Mouse (Mus musculus) midbrain, postnatal 0 days (tissue): Measurements from ENCODE around the gene Fkbp5. TPM values are rescaled to one million over a fixed set of nuclear protein-coding genes. Genes with fewer than 3 reads are reported as not detected.
A peak's percentile ranks its signal among the peaks of the same experiment; 100 is the strongest.

Source experiments
- ATAC-seq: fragments of 200-750 bp; cut with Nextera tagmentation; 2 replicates; pipeline ENCODE4 v1.8.0; 2017; ENCODE audit warnings: moderate number of reproducible peaks, mild to moderate bottlenecking, moderate TSS enrichment, moderate library complexity; ENCODE audit not compliant: low FRiP score
- DNase-seq: peaks from one replicate; pipeline ENCODE4 v3.0.0-alpha.2; 2015; ENCODE audit warnings: low spot score
- H3K27ac ChIP-seq: fragments of 300-500 bp; sonication (generic); 2 replicates; pipeline ENCODE4 v1.5.1; 2014; ENCODE audit warnings: low read depth, mild to moderate bottlenecking, low read length, mixed read lengths
- H3K27me3 ChIP-seq: fragments of 300-500 bp; sonication (generic); 2 replicates; pipeline ENCODE4 v1.6.1; 2014; ENCODE audit warnings: low read length, control low read depth, mixed read lengths; ENCODE audit not compliant: insufficient read depth
- H3K36me3 ChIP-seq: fragments of 300-500 bp; sonication (generic); 2 replicates; pipeline ENCODE4 v1.6.1; 2014; ENCODE audit warnings: low read length, control low read depth, mixed read lengths; ENCODE audit not compliant: insufficient read depth
- H3K4me1 ChIP-seq: fragments of 300-500 bp; sonication (generic); 2 replicates; pipeline ENCODE4 v1.6.1; 2014; ENCODE audit warnings: mild to moderate bottlenecking, control low read depth, antibody characterized with exemption, low read length, mixed read lengths; ENCODE audit not compliant: insufficient read depth
- H3K4me2 ChIP-seq: fragments of 300-500 bp; sonication (generic); 2 replicates; pipeline ENCODE4 v1.6.1; 2014; ENCODE audit warnings: low read depth, mild to moderate bottlenecking, low read length, mixed read lengths; ENCODE audit not compliant: poor library complexity, severe bottlenecking
- H3K4me3 ChIP-seq: fragments of 300-500 bp; sonication (generic); 2 replicates; pipeline ENCODE4 v1.5.1; 2014; ENCODE audit warnings: low read depth, mild to moderate bottlenecking, low read length, moderate library complexity
- H3K9ac ChIP-seq: fragments of 300-500 bp; sonication (generic); replicated peaks from 2 replicates; pipeline ENCODE4 v1.6.1; 2014; ENCODE audit warnings: mild to moderate bottlenecking, low read length, moderate library complexity, mixed read lengths; ENCODE audit not compliant: poor library complexity, severe bottlenecking
- H3K9me3 ChIP-seq: fragments of 300-500 bp; sonication (generic); 2 replicates; pipeline ENCODE4 v1.6.1; 2016; ENCODE audit warnings: low read length, control low read depth
- CTCF ChIP-seq: IDR thresholded peaks from 2 replicates; pipeline ENCODE4 v1.5.1; 2016; ENCODE audit warnings: antibody characterized with exemption, mild to moderate bottlenecking
- WGBS: fragments of 180-500 bp; shearing (Covaris S2); extraction: QIAGEN DNeasy Blood & Tissue Kit; methylation state at CpG from one replicate; pipeline ENCODE4 v1.1.7; 2014; 5-methylcytosine and 5-hydroxymethylcytosine counted together
- polyA plus RNA-seq: library from polyadenylated mRNA; unstranded; fragments of >200 nt; fragmentation: Nextera tagmentation; extraction: Ambion mirVana; gene quantifications from 2 replicates; pipeline ENCODE4 v1.2.1, GENCODE M21; 2015
- total RNA-seq: library from RNA; depleted of rRNA; stranded (reverse); fragments of >200 nt; gene quantifications from 2 replicates; pipeline ENCODE4 v1.2.3, GENCODE M21; 2014

The Fkbp5 gene
- total and polyA plus RNA-seq, 2 experiments from 2014 or later: 22.5 to 29.9 TPM

DNA sequence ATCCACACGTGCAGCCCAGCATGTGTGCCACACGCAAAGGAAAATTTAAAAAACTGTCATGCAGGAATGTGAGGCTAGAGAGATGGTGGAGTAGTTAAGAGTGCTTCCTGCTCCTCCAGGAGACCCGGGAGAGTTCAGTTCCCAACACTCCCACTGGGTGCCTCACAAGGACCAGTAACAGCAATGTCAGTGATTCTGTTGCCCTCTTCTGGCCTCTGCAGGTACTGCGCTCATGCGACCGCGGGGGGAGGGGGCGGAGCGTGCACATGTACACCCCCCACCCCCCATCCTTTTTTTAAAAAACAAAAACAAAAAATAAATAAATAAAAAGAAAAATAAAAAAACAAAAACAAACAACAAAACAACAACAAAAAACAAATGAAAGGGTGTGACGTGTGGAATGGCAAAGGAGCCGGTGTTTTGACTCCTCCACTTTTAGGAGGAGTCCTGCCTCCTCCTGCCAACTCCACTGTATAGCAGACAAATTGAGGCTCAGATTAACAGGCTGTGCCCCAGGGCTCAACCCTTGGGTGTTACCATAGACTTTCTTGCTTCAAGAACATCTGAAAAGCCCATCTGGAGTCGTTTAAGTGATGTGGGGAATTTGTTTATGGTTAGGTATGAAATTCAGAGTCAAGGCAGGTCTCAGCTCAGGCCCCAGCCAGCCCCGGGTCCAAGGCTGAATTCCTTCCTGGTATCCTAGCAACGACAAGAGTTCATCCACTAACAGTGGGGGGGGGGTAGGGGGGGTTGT is 35.9 kb upstream of the Fkbp5 start:
- ATAC-seq: peak; percentile 58; the same call in 1 of the 2 replicates
- no peak overlapping the region for H3K27ac ChIP-seq
- H3K36me3 ChIP-seq: no peaks in the 10 kb centered on the region
- TF ChIP-seq CTCF: peak; percentile 89
- H3K9ac ChIP-seq: no peak overlapping the region
- H3K9me3 ChIP-seq: no peaks in the 10 kb centered on the region
- H3K4me1 ChIP-seq: no peaks in the 10 kb centered on the region
- peak; percentile 67 for DNase-seq
- WGBS: 6% methylated on average over 14 of the region's 14 CpGs
- no peak overlapping the region for H3K4me2 ChIP-seq
- no peak overlapping the region for H3K4me3 ChIP-seq
- no peaks in the 10 kb centered on the region for H3K27me3 ChIP-seq

DNA sequence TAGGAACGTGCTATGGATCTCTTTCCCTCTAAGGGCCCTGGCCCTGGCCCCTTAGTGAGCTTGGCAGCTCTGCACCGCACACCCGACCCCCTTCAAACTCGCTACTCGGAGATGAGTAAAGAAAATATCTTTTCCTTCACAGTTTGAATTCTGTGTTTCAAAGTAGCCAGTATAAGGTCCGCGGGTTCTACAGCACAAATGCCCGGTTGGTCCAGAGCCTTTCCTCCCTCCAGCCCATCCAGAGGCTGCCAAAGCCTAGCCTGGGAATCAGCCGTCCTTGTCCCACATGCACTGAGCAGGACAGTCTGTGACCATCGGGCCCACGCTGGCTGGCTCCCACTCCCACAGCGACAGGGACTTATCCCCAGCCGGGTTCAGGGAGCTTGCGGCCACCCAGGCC is 31.8 kb upstream of the Fkbp5 start, which contains the start of gene Clpsl2:
TSS of gene Clpsl2 (plus strand) at position 301 of the 400 bp plus-strand sequence.
- Histone ChIP-seq H3K27me3 (no peaks in the 10 kb centered on the region), H3K4me3 (no peak within 1 kb of the TSS), H3K36me3 (no peaks in the 10 kb centered on the region), H3K27ac (no peak within 1 kb of the TSS), H3K4me2 (no peak within 1 kb of the TSS), H3K9me3 (no peaks in the 10 kb centered on the region), H3K4me1 (no peaks in the 10 kb centered on the region), H3K9ac (no peak within 1 kb of the TSS)
- DNase-seq: no peak
- no peak for ATAC-seq
- WGBS: 77% methylated on average over 14 of the region's 14 CpGs
- TF ChIP-seq CTCF: no peak

DNA sequence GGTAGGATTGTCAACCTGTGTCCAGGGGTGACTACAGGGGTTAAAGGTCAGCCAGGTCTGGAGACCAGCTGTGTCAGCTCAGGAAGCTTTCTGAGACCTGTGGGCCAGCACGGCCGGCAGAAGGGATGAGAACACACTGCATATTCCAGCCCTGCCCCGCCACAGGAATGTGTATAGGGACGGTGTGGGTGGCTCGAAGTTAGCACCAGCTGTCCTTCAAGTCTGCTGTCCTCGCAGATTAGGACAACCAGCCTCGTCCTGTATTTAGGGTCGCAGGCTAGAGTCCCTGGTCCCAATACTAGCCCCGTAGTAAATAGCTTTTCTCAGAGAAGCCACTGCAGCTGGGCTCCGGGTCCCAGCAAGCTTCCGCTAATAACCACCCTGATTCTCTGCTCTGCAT is 31.2 kb upstream of the Fkbp5 start:
- ATAC-seq: no peak
- no peak for TF ChIP-seq CTCF
- no peak overlapping the region for H3K4me2 ChIP-seq
- no peaks in the 10 kb centered on the region for H3K36me3 ChIP-seq
- H3K4me1 ChIP-seq: no peaks in the 10 kb centered on the region
- H3K27ac ChIP-seq: no peak overlapping the region
- no peaks in the 10 kb centered on the region for H3K27me3 ChIP-seq
- no peak overlapping the region for H3K4me3 ChIP-seq
- H3K9ac ChIP-seq: no peak overlapping the region
- H3K9me3 ChIP-seq: no peaks in the 10 kb centered on the region
- WGBS: 75% methylated on average over 11 of the region's 11 CpGs
- no peak for DNase-seq

DNA sequence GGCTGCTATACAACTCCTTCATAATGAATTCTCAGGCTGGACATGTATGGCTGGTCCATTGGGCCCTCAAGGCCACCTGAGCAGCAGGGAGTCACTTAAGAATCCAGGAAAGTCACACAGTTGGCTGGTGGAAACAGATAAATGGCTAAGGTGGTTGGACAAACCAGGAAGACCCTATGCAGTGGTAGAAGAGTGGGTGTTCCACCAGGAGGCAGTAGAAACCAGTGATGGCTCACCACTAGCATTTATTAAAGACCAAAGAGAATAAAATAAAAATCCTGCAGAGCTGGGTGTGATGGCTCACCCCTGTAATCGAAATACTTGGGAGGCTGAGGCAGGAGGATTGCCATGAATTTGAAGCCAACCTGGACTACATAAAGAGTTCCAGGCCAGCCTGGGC is 29.6 kb upstream of the Fkbp5 start:
- no peak for TF ChIP-seq CTCF

DNA sequence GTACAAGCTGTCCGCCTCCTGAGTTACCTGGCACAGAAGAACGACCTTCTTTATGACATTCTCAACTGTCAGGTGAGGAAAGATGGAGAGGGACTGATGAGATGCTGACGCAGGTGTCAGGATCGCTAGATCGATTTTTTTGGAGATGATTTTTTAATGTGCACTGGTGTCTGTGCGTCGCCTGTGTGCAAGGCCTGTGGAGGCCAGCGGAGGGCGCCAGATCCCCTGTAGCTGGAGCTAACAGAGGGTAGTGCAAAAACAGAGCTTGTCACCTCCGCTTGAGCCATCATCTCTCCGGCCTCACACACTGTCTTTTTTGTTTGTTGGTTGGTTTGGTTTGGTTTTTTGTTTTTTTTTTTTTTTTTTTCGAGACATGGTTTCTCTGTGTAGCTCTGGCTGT is 20.6 kb upstream of the Fkbp5 start:
- H3K4me2 ChIP-seq: no peak overlapping the region
- H3K4me1 ChIP-seq: no peaks in the 10 kb centered on the region
- no peak overlapping the region for H3K27ac ChIP-seq
- no peaks in the 10 kb centered on the region for H3K36me3 ChIP-seq
- peaks cover 18% of the 10 kb centered on the region for H3K9me3 ChIP-seq
- TF ChIP-seq CTCF: 0 out of 2 replicates have a peak, but pooled peaks have one; percentile 2
- 50% methylated on average over 12 of the region's 12 CpGs for WGBS
- no peak overlapping the region for H3K9ac ChIP-seq
- H3K27me3 ChIP-seq: no peaks in the 10 kb centered on the region; the same call in 1 of the 2 replicates
- DNase-seq: no peak
- no peak overlapping the region for H3K4me3 ChIP-seq
- no peak for ATAC-seq

More for the DNA sequence above, 29.6 kb upstream of the Fkbp5 start:
- Histone ChIP-seq H3K36me3 (no peaks in the 10 kb centered on the region), H3K4me1 (no peaks in the 10 kb centered on the region), H3K9ac (no peak overlapping the region), H3K9me3 (no peaks in the 10 kb centered on the region), H3K27me3 (no peaks in the 10 kb centered on the region), H3K4me2 (no peak overlapping the region), H3K27ac (no peak overlapping the region), H3K4me3 (no peak overlapping the region)
- ATAC-seq: no peak
- DNase-seq: no peak
- 75% methylated on average over 1 of the region's 1 CpGs for WGBS

DNA sequence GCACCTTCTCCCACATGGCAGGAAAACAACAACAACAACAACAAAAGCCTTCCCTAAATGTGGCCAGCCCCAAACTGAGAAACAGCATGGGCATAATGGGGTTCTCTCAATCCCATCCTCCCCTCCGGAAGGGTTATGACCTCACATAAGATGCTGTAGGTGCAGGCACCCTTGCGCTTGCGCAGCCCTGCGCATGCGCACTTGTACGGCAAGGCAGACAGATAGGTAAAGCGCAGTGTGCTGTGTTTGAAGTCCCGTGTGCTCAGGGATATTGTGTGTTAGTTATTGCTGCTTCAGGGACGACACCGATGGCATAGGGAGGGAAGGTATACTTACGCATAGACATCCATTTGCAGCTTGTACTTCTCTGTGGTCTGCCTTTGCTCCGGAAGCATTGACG is 16.0 kb upstream of the Fkbp5 start:
- Histone ChIP-seq H3K9me3 (0 out of 2 replicates have a peak, but pooled peaks cover 1% of the 10 kb centered on the region), H3K36me3 (no peaks in the 10 kb centered on the region), H3K4me2 (no peak overlapping the region), H3K4me1 (no peaks in the 10 kb centered on the region), H3K4me3 (no peak overlapping the region), H3K27me3 (no peaks in the 10 kb centered on the region; the same call in 1 of the 2 replicates), H3K9ac (no peak overlapping the region), H3K27ac (no peak overlapping the region)
- no peak for ATAC-seq
- no peak for DNase-seq
- 90% methylated on average over 13 of the region's 13 CpGs for WGBS
- no peak for TF ChIP-seq CTCF
